Mouse (Mus musculus): ENCODE measurements around the gene Zfp553.

GRCm38 (mm10) chr7:127243870-127244657 is 11.2 kb downstream of the Zfp553 start, which contains the start of gene Zfp771:
- TF ChIP-seq CTCF (IDR thresholded peaks at IDR 0.05; ENCODE audit: low read depth, low read length) (no peak), POLR2A (IDR thresholded peaks at IDR 0.05; ENCODE audit: extremely low read depth, insufficient read depth, low read length) (peak; percentile 89)

Measured in liver, adult 2 months (tissue).